Mouse (Mus musculus): ENCODE measurements around the gene Mptx2.
"Not testable (repeated sequence)": the region's sequence is repeated elsewhere in the genome, so short reads cannot be mapped to it uniquely, and the experiment has no call there.

GRCm38 (mm10) chr1:173313535-173314050 is 36.0 kb upstream of the Mptx2 start:
- not testable (repeated sequence) for TF ChIP-seq KAT2A (conservative IDR thresholded peaks at IDR 0.05; ENCODE audit: low read depth, low read length); GABPA (IDR thresholded peaks at IDR 0.05; ENCODE audit: low read depth, low read length); POLR2A (IDR thresholded peaks at IDR 0.05; ENCODE audit: control insufficient read depth in 1 of 2, insufficient read depth in 1 of 2, low read depth in 1 of 2, low read length in 2 of 2, poor library complexity in 1 of 2); CTCF (IDR thresholded peaks at IDR 0.05 in 2 of 3, conservative IDR thresholded peaks at IDR 0.05 in 1 of 3; ENCODE audit: control insufficient read depth in 1 of 3, insufficient read depth in 1 of 3, low read depth in 2 of 3, low read length in 3 of 3, poor library complexity in 1 of 3, severe bottlenecking in 1 of 3); RAD21 (IDR thresholded peaks at IDR 0.05; ENCODE audit: low read depth, low read length); E2F4 (IDR thresholded peaks at IDR 0.05; ENCODE audit: borderline replicate concordance, low read depth, low read length); MAFK (IDR thresholded peaks at IDR 0.05; ENCODE audit: borderline replicate concordance, low read depth, low read length); POLR2AphosphoS2 (IDR thresholded peaks at IDR 0.05; ENCODE audit: low read length)
- peak; percentile 33 to 67 for TF ChIP-seq EP300 (IDR thresholded peaks at IDR 0.05; ENCODE audit: low read depth in 1 of 2, low read length in 2 of 2)
